Mouse (Mus musculus): ENCODE measurements around the gene Map1s. TPM values are rescaled to one million over a fixed set of nuclear protein-coding genes. Genes with fewer than 3 reads are reported as not detected.
"Not testable (repeated sequence)": the region's sequence is repeated elsewhere in the genome, so short reads cannot be mapped to it uniquely, and the experiment has no call there.

Map1s gene
- polyA plus RNA-seq, 2 experiments from 2014 or later, result 13.8 to 17.2 TPM

- no peak for ATAC-seq
These were observed 26.2 kb upstream of the Map1s start for GRCm38 (mm10) chr8:70879500-70879899.

DNA sequence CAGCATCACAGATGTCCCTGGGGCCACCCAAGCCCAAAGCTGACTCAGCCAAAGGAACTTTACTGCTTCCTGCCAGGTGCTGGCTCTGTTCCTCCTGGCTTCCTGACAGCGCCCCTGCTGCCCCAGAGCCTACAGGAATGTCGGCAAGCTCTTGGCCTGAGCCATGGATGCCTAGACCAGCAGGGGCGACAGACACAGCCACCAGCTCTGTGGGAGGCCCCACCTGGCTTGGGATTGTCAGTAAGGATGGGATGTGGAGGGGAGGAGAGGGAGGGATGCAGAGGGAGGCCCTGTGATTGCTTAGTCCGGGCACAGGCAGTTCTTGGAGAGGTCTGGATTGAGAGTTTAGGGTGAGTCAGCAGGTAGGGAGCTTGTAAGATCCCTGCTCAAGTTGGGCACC, 25.6 kb upstream of the Map1s start:
- ATAC-seq, result no peak

GRCm38 (mm10) chr8:70880546-70880945, 25.2 kb upstream of the Map1s start:
- no peak for ATAC-seq

DNA sequence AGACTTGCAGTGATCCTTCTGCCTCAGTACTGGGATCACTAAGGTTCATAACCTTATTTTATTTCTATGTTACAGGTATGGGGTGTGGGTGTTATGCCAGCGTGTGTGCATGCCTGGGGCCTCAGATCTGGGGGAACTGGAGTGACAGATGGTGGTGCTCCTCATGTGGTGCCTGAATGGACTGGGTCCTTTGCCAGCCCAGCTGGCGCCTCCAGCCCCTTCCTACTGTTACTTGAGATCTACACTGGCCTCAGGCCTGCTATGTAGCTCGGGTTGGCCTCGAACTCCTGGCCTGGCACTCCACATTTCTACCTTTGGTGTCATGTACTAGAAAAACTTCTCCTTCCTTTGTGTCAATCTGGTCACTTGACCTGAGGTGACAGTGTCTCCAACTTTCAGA, 21.5 kb upstream of the Map1s start:
- ATAC-seq, result no peak

DNA sequence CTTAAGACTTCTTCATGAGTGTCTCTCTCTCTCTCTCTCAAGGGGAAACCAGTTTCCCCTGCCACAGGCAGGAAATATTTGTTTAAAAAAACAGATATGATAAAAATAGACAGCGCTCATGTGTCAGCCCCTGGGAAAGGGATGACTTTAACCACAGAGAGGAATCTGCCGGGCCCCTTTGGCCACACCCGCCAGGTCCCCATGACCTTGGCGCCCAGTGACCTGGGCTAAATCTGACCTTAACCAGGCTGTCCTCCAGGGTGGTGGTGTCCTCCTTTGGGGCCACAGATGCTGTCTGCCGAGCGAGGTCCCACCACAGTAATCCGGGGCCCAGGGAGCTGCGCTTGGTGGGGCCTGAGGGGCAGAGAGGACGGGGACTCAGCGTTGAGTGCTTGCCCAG, 21.0 kb upstream of the Map1s start:
- no peak for ATAC-seq

DNA sequence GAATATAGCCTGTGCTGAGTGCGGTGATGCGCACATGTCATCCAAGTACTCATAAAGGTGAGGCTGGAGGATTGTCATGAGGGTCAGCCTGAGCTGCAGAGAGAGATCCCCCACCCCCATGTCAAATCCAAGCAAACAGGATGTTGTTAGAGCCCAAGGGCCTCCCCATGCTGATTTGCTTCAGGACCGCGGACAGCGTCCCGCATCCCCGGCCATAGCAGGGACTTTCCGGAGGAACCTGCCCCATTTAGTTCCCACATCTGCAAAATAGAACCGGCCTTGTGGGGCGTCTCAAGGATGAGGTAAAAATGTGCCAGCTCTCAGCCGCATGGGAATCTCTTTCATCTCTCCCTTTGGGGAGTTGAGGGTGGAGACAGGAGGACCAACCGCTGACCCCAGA, 20.1 kb upstream of the Map1s start:
- peak; percentile 39 for ATAC-seq

- no peak for ATAC-seq
These were observed 18.1 kb upstream of the Map1s start for GRCm38 (mm10) chr8:70887669-70888068.

DNA sequence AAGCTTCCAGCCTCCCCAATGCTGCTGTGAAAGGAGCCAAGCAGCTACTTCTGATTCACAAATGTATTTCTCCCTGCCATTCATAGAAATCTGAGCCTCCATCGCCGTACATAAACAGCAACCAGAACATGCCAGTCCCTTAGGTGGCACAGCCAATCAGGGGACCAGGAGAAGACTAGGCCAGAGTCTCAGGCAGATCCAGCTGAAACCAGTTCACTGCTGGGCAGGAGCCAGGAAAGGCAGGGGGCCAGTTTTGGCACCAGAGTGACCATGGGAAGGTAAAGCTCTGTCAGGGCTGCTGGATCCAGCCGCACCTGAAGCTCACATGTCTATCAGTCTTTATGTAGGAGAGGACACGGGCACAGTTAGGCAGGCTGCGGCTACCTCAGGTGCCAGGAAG, 15.1 kb upstream of the Map1s start:
- no peak for ATAC-seq

DNA sequence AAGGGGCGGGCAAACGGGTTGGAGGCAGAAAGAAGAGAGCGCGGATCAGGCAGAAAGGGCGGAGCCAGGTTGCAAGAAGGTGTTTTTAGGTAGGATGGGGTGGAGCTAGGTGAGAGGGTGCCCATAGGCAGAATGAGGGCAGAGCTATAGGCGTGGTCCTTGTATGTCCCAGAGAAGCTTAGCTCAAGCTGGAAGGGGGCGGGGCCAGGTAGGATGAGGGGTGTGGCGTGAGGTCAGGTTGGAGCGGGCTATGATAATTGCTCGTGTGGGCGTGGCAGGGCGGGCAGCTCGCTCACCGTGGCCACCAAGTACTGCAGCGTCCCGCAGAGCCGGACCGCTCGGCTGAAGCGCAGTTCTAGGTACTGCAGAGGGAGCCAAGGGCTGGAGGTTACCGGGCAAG, 14.4 kb upstream of the Map1s start:
- ATAC-seq, result no peak

DNA sequence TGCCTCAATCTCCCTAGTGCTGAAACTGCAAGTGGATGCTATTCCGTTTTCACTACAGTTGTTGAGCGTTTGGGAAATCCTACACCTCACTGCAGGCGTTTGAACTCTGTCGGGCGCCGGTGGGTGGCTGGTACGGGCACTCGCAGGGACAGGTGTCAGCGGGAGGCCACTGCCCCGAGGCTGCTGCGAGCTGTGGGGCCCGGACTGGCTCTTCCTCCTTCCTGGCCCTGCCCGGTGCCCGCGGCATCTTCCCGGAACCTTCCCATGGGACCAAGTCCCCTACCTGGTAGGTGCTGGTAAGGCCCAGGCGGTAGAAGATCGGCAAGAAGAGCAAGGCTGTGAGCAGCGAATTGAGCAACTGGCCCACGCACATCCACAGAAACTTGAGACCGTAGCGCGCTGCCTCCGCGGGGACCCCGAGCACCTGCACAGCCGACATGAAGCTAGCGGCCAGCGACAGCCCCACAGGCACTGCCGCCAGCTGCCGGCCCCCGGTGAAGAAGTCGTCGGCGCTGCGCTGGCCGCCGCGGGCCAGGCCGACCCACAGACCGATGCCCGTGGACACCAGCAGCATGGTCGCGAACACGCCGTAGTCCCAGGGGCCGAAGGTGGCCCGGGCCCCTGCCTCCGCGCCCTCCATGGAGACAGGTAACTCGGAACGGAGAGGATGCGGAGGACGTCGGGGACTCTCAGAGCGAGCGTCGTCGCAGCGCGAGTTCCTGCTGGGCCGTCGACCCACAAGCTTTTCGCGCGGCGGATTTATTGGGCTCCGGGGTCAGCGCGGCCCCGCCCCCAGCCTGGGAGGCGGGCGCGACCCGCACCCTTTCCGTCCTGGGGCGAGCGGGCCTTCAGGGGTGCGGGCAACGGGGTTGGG, 13.5 kb upstream of the Map1s start, which contains the start of gene Slc5a5:
Gene Slc5a5, minus strand, starts transcription at position 736 of the 874 bp plus-strand sequence.
- ATAC-seq, result no peak

DNA sequence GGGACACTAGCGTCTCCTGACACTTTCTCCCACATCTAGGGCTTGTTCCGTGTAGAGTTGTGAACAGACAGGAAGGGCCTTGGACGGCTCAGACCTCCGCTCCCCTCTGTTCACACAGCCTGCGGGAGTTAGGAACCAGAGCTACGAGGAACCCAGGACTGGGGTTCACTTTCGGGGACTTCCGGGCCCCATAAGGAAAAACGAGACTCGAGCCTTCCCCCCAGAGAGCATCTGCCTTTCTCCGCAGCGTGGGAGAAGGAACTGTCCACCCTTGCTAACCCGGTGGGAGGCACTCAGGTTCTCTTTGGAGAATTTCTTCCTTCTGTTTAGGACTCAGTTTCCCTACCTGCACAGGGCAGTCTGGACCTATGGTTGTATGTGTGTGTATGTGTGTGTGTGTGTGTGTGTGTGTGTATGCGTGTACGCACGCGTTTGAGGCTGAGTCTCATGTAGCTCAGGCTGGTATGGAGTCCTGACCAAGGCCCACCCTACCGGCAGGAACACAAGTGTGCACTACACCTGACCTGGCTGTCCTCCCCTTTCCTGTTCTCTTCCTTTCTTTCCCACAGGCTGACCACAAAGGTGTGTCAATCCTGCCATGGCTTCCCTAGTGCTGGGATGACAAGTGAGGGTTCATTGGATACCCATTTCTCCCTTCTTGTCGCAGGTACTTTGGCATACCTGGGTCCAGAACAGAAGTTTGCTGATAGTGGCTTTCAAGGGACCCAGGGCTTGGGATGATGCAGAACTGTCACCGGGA, 12.7 kb upstream of the Map1s start:
- ATAC-seq, result no peak

DNA sequence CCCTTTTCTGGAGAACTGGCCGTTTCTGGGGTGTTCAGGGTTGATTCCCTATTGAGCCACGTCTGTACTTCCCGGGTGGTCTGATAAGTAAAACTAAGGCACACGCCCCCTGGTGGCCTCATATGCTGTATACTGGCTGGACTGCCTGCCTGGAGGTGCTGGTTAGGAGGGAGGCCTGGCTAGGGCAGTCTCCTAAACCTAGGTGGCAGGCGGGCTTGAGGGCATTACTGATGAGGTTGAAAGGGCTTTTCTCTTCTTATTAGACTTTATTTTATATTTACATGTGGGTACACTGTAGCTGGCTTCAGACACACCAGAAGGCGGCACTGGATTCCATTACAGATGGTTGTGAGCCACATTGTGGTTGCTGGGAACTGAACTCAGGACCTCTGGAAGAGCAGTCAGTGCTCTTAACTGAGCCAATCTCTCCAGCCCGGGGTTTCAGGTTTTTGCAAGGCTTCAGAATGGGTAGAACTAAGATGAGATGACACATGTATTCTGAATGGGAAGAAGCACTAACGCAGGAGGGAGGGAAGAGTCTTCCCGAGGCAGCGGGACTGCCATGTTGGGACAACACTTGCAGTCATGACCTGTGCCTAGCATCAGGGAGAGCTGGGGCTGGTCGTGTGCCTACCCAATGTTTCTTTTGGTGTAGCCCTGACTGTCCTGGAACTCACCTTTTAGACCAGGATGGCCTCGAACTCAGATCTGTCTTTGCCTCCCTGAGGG, 11.9 kb upstream of the Map1s start:
- ATAC-seq, result no peak

- no peak for ATAC-seq
These were observed 11.4 kb upstream of the Map1s start for GRCm38 (mm10) chr8:70894385-70894720.

- ATAC-seq, result no peak
These were observed 10.8 kb upstream of the Map1s start for GRCm38 (mm10) chr8:70894771-70895545.

DNA sequence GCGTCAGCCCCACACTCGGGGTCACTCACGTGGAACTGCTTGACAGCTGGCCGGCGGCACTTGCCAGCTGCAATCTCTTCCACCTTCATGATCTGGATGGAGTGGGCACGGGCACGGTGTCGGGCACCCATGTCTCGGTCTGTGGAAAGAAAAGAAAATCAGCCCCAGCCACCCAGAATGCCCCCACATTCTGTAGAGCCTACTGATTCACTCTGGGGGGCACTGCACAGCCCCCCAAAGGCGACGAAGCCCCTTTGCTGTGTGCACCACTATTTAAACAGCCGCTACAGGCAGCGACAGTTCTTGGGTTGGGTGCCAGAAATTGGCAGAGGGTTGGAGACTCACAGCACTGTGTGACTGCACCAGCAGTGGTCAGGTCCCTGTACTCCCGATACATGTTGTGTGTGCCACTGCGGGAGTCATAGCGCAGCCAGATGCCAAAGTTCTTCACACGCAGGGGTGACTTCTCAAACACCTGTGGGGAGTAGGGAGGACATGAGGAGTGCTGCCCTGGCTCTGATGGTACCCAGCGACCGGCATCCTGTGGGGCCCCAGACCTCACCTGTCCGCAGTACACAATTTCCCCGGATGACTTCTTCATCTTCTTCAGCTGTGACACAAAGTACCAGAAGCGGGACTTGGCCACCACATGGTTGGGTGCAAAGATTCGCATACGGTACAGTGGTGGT, 10.0 kb upstream of the Map1s start:
- ATAC-seq, result not testable (repeated sequence)

DNA sequence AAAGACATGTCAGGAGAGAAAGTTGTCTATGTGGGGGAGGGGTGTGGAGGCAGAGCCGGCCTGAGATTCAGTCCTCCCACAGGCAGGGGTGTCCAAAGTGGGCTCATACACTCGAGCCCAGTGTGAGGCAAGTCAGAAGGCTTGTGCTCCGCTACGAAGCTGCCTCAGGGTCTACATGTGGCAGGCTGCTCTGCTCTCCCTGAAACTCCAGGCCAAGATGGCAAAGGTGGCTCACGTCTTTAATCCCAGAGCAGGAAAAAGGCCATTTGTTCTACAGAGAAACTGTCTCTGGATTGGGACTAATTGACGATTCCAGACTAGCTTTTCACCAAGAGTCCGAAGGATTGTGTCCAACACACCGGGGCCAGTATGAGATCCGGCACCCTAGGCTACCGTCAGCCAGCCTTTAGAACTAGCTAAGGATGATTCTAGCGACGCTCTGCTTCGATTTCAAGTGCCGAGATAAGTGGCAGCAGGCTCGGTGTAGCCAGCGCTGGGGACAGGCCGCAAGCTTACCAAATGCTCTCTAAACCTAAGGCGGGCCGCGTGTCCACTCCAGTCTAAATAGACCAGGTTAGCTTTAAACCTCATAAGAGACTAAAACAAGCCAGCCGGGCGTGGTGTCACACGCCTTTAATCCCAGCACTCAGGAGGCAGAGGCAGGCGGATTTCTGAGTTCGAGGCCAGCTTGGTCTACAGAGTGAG, 9.3 kb upstream of the Map1s start:
- ATAC-seq, result no peak

DNA sequence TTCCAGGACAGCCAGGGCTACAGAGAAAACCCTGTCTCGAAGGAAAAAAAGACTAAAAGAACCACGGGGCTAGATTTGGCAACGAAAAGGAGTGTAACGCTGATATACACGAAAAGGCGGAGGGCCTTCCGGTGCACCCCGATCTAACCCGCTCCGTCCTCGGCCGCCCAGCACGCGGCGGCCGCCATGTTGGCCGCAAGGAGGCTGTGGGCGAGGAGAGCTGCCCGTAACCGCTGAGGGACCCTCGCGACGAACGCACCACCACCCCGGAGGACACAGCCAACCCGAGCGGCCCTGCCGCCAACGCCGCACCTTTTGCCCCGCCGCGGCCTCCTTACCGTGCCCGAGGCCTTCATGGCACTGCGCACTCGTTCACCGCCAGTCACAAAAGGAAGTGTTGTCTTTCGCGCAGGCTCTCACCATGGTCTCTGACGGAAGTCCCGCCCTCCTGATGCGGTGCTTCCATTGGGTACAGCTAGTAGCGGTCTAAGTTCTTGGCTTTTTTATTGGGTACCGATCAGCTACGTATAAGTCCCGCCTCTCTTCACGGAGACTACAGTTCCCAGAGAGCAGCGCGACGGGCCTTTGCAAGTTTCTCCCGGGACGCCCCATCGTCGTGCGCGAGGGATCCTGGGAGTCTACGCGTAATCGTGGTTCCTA, 8.6 kb upstream of the Map1s start, which contains the start of gene Rpl18a:
Gene Rpl18a, minus strand, starts transcription at position 392 of the 660 bp plus-strand sequence.
- ATAC-seq, result peak; percentile 97

GRCm38 (mm10) chr8:70897681-70898413, 7.9 kb upstream of the Map1s start:
- peak; percentile 44 for ATAC-seq

- no peak for ATAC-seq
These were observed 7.0 kb upstream of the Map1s start for GRCm38 (mm10) chr8:70898661-70899198.
